Mouse (Mus musculus) CH12.LX (cell line): Measurements from ENCODE around the gene Vwa5b2. TPM values are rescaled to one million over a fixed set of nuclear protein-coding genes. Genes with fewer than 3 reads are reported as not detected.

ENCODE experiments used
- DNase-seq: peaks from one replicate; pipeline ENCODE4 v3.0.0-alpha.2; 2013; ENCODE audit errors: extremely low read depth
- H3K27ac ChIP-seq: 2 replicates; pipeline ENCODE4 v1.5.1; 2012; ENCODE audit warnings: low read depth, mild to moderate bottlenecking, control low read depth, moderate library complexity; ENCODE audit not compliant: insufficient read depth
- H3K27me3 ChIP-seq: replicated peaks from 2 replicates; pipeline ENCODE3; 2012; ENCODE audit warnings: inconsistent platforms
- H3K36me3 ChIP-seq, 2 experiments: replicated peaks in 1 of 2; 2 replicates each; pipeline versions ENCODE3 to v1.6.1; 2012; ENCODE audit warnings: inconsistent platforms in 1 of 2, low read length in 1 of 2, mild to moderate bottlenecking in 1 of 2, mixed read lengths in 1 of 2, moderate library complexity in 1 of 2; ENCODE audit not compliant: control insufficient read depth in 1 of 2, insufficient read depth in 1 of 2
- H3K4me1 ChIP-seq, 2 experiments: 2 replicates each; pipeline ENCODE4 v1.6.1; 2012; ENCODE audit warnings: inconsistent platforms in 1 of 2, moderate library complexity in 1 of 2; ENCODE audit not compliant: insufficient read depth in 2 of 2, control insufficient read depth in 1 of 2
- H3K4me2 ChIP-seq: 2 replicates; pipeline ENCODE4 v1.6.1; 2012; ENCODE audit warnings: low read depth, mild to moderate bottlenecking, control low read depth; ENCODE audit not compliant: poor library complexity, insufficient read depth, severe bottlenecking
- H3K4me3 ChIP-seq, 3 experiments: fragments of 150-350 bp in 1 of 3; sonication (generic) in 1 of 3; replicated peaks in 1 of 3; 2 replicates each; pipeline versions ENCODE3 to v1.5.1; 2011 to 2012; ENCODE audit warnings: low read depth in 2 of 3, low read length in 2 of 3, mild to moderate bottlenecking in 2 of 3, moderate library complexity in 2 of 3, control low read depth in 1 of 3, improper control_type of control experiment in 1 of 3, inconsistent platforms in 1 of 3, mixed read lengths in 1 of 3; ENCODE audit not compliant: poor library complexity in 1 of 3
- H3K79me2 ChIP-seq: replicated peaks from 2 replicates; pipeline ENCODE4 v1.6.1; 2012; ENCODE audit warnings: mild to moderate bottlenecking, moderate library complexity; ENCODE audit not compliant: control insufficient read depth, poor library complexity, insufficient read depth, severe bottlenecking; ENCODE audit errors: extremely low read depth
- H3K9ac ChIP-seq: 2 replicates; pipeline ENCODE4 v1.6.1; 2012; ENCODE audit warnings: low read depth, mild to moderate bottlenecking, control low read depth, moderate library complexity; ENCODE audit not compliant: insufficient read depth
- H3K9me3 ChIP-seq: replicated peaks from 2 replicates; pipeline ENCODE3; 2012; ENCODE audit warnings: low read length, inconsistent platforms, mixed read lengths
- CHD1 ChIP-seq: IDR thresholded peaks from 2 replicates; pipeline ENCODE4 v1.6.1; 2012; ENCODE audit warnings: low read depth, low read length, improper control_type of control experiment, inconsistent platforms
- EP300 ChIP-seq: IDR thresholded peaks from 2 replicates; pipeline ENCODE4 v1.6.1; 2011; ENCODE audit warnings: low read length, improper control_type of control experiment
- GABPA ChIP-seq: IDR thresholded peaks from 2 replicates; pipeline ENCODE4 v1.6.1; 2012; ENCODE audit warnings: low read depth, low read length, improper control_type of control experiment, inconsistent platforms; ENCODE audit not compliant: insufficient replicate concordance
- HCFC1 ChIP-seq: IDR thresholded peaks from 2 replicates; pipeline ENCODE4 v1.6.1; 2012; ENCODE audit warnings: low read depth, mild to moderate bottlenecking, inconsistent platforms, low read length, improper control_type of control experiment
- IRF4 ChIP-seq: IDR thresholded peaks from 2 replicates; pipeline ENCODE4 v1.6.1; 2014; ENCODE audit warnings: low read depth, mild to moderate bottlenecking, inconsistent platforms, low read length, improper control_type of control experiment
- MAFK ChIP-seq: IDR thresholded peaks from 2 replicates; pipeline ENCODE4 v1.6.1; 2011; ENCODE audit warnings: low read length, improper control_type of control experiment; ENCODE audit not compliant: insufficient replicate concordance
- MXI1 ChIP-seq: IDR thresholded peaks from 2 replicates; pipeline ENCODE4 v1.6.1; 2011; ENCODE audit warnings: mild to moderate bottlenecking, low read depth, low read length, improper control_type of control experiment
- MYC ChIP-seq: IDR thresholded peaks from 2 replicates; pipeline ENCODE4 v1.6.1; 2011; ENCODE audit warnings: low read depth, mild to moderate bottlenecking, improper control_type of control experiment, low read length
- PAX5 ChIP-seq: IDR thresholded peaks from 2 replicates; pipeline ENCODE4 v1.6.1; 2012; ENCODE audit warnings: low read length, inconsistent platforms, mixed read lengths
- POLR2AphosphoS2 ChIP-seq: IDR thresholded peaks from 2 replicates; pipeline ENCODE4 v1.6.1; 2011; ENCODE audit warnings: low read depth, low read length, improper control_type of control experiment
- RAD21 ChIP-seq: IDR thresholded peaks from 2 replicates; pipeline ENCODE4 v1.6.1; 2011; ENCODE audit warnings: low read depth, mild to moderate bottlenecking, low read length, improper control_type of control experiment, moderate library complexity
- RCOR1 ChIP-seq: conservative IDR thresholded peaks from 2 replicates; pipeline ENCODE4 v1.6.1; 2012; ENCODE audit warnings: low read depth, mild to moderate bottlenecking, inconsistent platforms, low read length, improper control_type of control experiment
- TBP ChIP-seq: conservative IDR thresholded peaks from 2 replicates; pipeline ENCODE4 v1.6.1; 2011; ENCODE audit warnings: low read depth, low read length, improper control_type of control experiment
- TCF12 ChIP-seq: IDR thresholded peaks from 2 replicates; pipeline ENCODE4 v1.6.1; 2014; ENCODE audit warnings: low read depth, mild to moderate bottlenecking, inconsistent platforms, low read length, improper control_type of control experiment
- UBTF ChIP-seq: IDR thresholded peaks from 2 replicates; pipeline ENCODE4 v1.6.1; 2012; ENCODE audit warnings: low read depth, mild to moderate bottlenecking, inconsistent platforms, low read length, improper control_type of control experiment, moderate library complexity
- USF1 ChIP-seq: IDR thresholded peaks from 2 replicates; pipeline ENCODE4 v1.6.1; 2014; ENCODE audit warnings: low read depth, mild to moderate bottlenecking, inconsistent platforms, low read length, improper control_type of control experiment
- USF2 ChIP-seq: conservative IDR thresholded peaks from 2 replicates; pipeline ENCODE4 v1.6.1; 2011; ENCODE audit warnings: low read depth, low read length, improper control_type of control experiment
- ZC3H11A ChIP-seq: IDR thresholded peaks from 2 replicates; pipeline ENCODE4 v1.6.1; 2012; ENCODE audit warnings: low read depth, mild to moderate bottlenecking, inconsistent platforms, low read length, improper control_type of control experiment
- ZKSCAN1 ChIP-seq: IDR thresholded peaks from 2 replicates; pipeline ENCODE4 v1.6.1; 2012; ENCODE audit warnings: low read depth, inconsistent platforms, low read length, improper control_type of control experiment, borderline replicate concordance
- ZNF384 ChIP-seq: IDR thresholded peaks from 2 replicates; pipeline ENCODE4 v1.6.1; 2012; ENCODE audit warnings: low read depth, low read length, improper control_type of control experiment, inconsistent platforms
- dilution Hi-C: fragments of 300-500 bp; cut with MboI; formaldehyde crosslinking; loops from 2 replicates; pipeline ENCODE4 v1.14.3; 2020; ENCODE audit warnings: low sequenced_read_pairs; ENCODE audit not compliant: extremely low pct_unique_long_range_greater_than_20kb, extremely low pct_ligation_motif_present
- in situ Hi-C: fragments of 300-500 bp; cut with MboI; formaldehyde crosslinking; loops from 3 replicates; pipeline ENCODE4 v1.14.3; 2019; ENCODE audit warnings: low sequenced_read_pairs, low pct_ligation_motif_present, low pct_unique_long_range_greater_than_20kb, mixed read lengths
- polyA plus RNA-seq: library from polyadenylated mRNA; unstranded; fragments of >175 nt; gene quantifications from 2 replicates; pipeline ENCODE4 v1.2.1, GENCODE M21; 2012; ENCODE audit warnings: low read depth; ENCODE audit not compliant: insufficient read length
- total RNA-seq, 2 experiments: library from RNA; depleted of rRNA; stranded (reverse); fragments of 300-350 nt in 1 of 2; fragments of >200 nt in 1 of 2; gene quantifications; 2 replicates each; pipeline ENCODE4 v1.2.3; 2012 to 2014

The Vwa5b2 gene
- total and polyA plus RNA-seq, 3 experiments, result 0.29 TPM; not detected in 2

GRCm38 (mm10) chr16:20548096-20548948, 40.9 kb upstream of the Vwa5b2 start, which contains the start of gene Abcf3 (continued):
- TF ChIP-seq EP300 (peak; percentile 21; the same call in 1 of the 2 replicates), MAFK (peak; percentile 95), RAD21 (no peak), MXI1 (peak; percentile 97), GABPA (no peak; the same call in 1 of the 2 replicates), TCF12 (peak; percentile 86), UBTF (no peak), RCOR1 (no peak; the same call in 1 of the 2 replicates), USF2 (no peak), USF1 (no peak), ZC3H11A (no peak)

- dilution Hi-C loops, result no loop called here
- TF ChIP-seq MYC (no peak), RCOR1 (no peak), PAX5 (no peak), MAFK (no peak), TBP (no peak), ZKSCAN1 (no peak), CHD1 (no peak), POLR2AphosphoS2 (no peak), IRF4 (no peak), HCFC1 (no peak), ZNF384 (no peak)
- TF ChIP-seq, all 38 proteins: peak for 0
- H3K9me3 ChIP-seq, result no peaks in the 10 kb centered on the region
- peaks cover 19% of the 10 kb centered on the region for H3K79me2 ChIP-seq
- in situ Hi-C loops, result loop anchor here (5.0 kb wide), 2 partner anchors 42 to 63 kb away; partner anchors contain the start of genes Alg3, Eef1akmt4 and Gm49333
- peaks cover 2 to 20% of the 10 kb centered on the region in 2 experiments for H3K4me1 ChIP-seq
- peaks cover 57 to 66% of the 10 kb centered on the region in 2 experiments for H3K36me3 ChIP-seq
- H3K4me2 ChIP-seq, result peak overlapping the region; percentile 65
- no peaks in the 10 kb centered on the region for H3K27me3 ChIP-seq
- peak overlapping the region; percentile 84 for H3K9ac ChIP-seq
- DNase-seq, result no peak
- peak overlapping the region; percentile 64 to 100 (median 90) for H3K4me3 ChIP-seq
- H3K27ac ChIP-seq, result no peak overlapping the region
These were observed 40.1 kb upstream of the Vwa5b2 start for GRCm38 (mm10) chr16:20549161-20549560.
